ENCODE assay signal across 21 mouse cellular contexts in genomic region chr7:65618751-65619150, GRCm38 (mm10). TPM values are rescaled to one million over a fixed set of nuclear protein-coding genes. Genes with fewer than 3 reads are reported as not detected.
DNase-seq lines count a peak whose midpoint lies in the region; ATAC-seq and TF ChIP-seq lines count a peak whose summit lies in the region.
"Had no signal": no experiment of that assay in that cellular context is flagged by ENCODE, and none has a peak within 500 bp of the region (broad histone marks: within the 10 kb centered on the region; RNA-seq: fewer than 3 reads in every experiment).

No protein-coding gene starts in this region.

- H3K9ac ChIP-seq in forebrain, postnatal 0 days, result no peak overlapping the region
- no peak overlapping the region for H3K9ac ChIP-seq in forebrain, embryonic 12.5 days
- no peak overlapping the region for H3K9ac ChIP-seq in intestine, postnatal 0 days (ENCODE audit: low read depth, low read length)
- H3K9ac ChIP-seq in intestine, embryonic 15.5 days, result no peak overlapping the region
- no peak overlapping the region for H3K9ac ChIP-seq in lung, embryonic 14.5 days
- no peak overlapping the region for H3K9ac ChIP-seq in stomach, postnatal 0 days (ENCODE audit: low read length)
- H3K9ac ChIP-seq: embryonic facial prominence, embryonic 13.5 days; forebrain, embryonic 13.5 days; heart, embryonic 13.5 days; hindbrain, embryonic 15.5 days had no signal

- H3K36me3 ChIP-seq in forebrain, postnatal 0 days (ENCODE audit: insufficient read depth), result no peaks in the 10 kb centered on the region
- no peaks in the 10 kb centered on the region for H3K36me3 ChIP-seq in forebrain, embryonic 12.5 days (replicated peaks)
- H3K36me3 ChIP-seq in intestine, postnatal 0 days (ENCODE audit: control insufficient read depth, insufficient read depth), result no peaks in the 10 kb centered on the region
- H3K36me3 ChIP-seq in intestine, embryonic 15.5 days, result no peaks in the 10 kb centered on the region
- no peaks in the 10 kb centered on the region for H3K36me3 ChIP-seq in lung, embryonic 14.5 days (ENCODE audit: insufficient read depth)
- H3K36me3 ChIP-seq in stomach, postnatal 0 days (ENCODE audit: control insufficient read depth, insufficient read depth, low read length), result no peaks in the 10 kb centered on the region
- H3K36me3 ChIP-seq: embryonic facial prominence, embryonic 13.5 days; heart, embryonic 13.5 days; hindbrain, embryonic 15.5 days had no signal

- H3K4me1 ChIP-seq in forebrain, postnatal 0 days (ENCODE audit: insufficient read depth), result no peaks in the 10 kb centered on the region
- no peaks in the 10 kb centered on the region for H3K4me1 ChIP-seq in forebrain, embryonic 12.5 days
- H3K4me1 ChIP-seq in intestine, postnatal 0 days (replicated peaks; ENCODE audit: control insufficient read depth, insufficient read depth, low read length), result no peaks in the 10 kb centered on the region
- no peaks in the 10 kb centered on the region for H3K4me1 ChIP-seq in intestine, embryonic 15.5 days (replicated peaks)
- no peaks in the 10 kb centered on the region for H3K4me1 ChIP-seq in lung, embryonic 14.5 days (ENCODE audit: insufficient read depth)
- no peaks in the 10 kb centered on the region for H3K4me1 ChIP-seq in stomach, postnatal 0 days (replicated peaks; ENCODE audit: control insufficient read depth, insufficient read depth)
- H3K4me1 ChIP-seq: embryonic facial prominence, embryonic 13.5 days; forebrain, embryonic 13.5 days had no signal

- H3K4me3 ChIP-seq in forebrain, postnatal 0 days (ENCODE audit: low read depth, low read length), result no peak overlapping the region
- H3K4me3 ChIP-seq in forebrain, embryonic 12.5 days (replicated peaks), result no peak overlapping the region
- no peak overlapping the region for H3K4me3 ChIP-seq in intestine, postnatal 0 days (ENCODE audit: low read depth, low read length)
- H3K4me3 ChIP-seq in intestine, embryonic 15.5 days (replicated peaks), result no peak overlapping the region
- no peak overlapping the region for H3K4me3 ChIP-seq in lung, embryonic 14.5 days (ENCODE audit: low read depth, low read length)
- no peak overlapping the region for H3K4me3 ChIP-seq in stomach, postnatal 0 days (ENCODE audit: low read depth, low read length)
- H3K4me3 ChIP-seq: embryonic facial prominence, embryonic 13.5 days; forebrain, embryonic 13.5 days; gastrocnemius, adult 2 months; heart, embryonic 13.5 days; hindbrain, embryonic 15.5 days had no signal

- no peaks in the 10 kb centered on the region for H3K9me3 ChIP-seq in forebrain, postnatal 0 days (ENCODE audit: low read length)
- H3K9me3 ChIP-seq in forebrain, embryonic 12.5 days, result no peaks in the 10 kb centered on the region
- H3K9me3 ChIP-seq in intestine, postnatal 0 days (ENCODE audit: control insufficient read depth), result no peaks in the 10 kb centered on the region
- no peaks in the 10 kb centered on the region for H3K9me3 ChIP-seq in intestine, embryonic 15.5 days
- no peaks in the 10 kb centered on the region for H3K9me3 ChIP-seq in lung, embryonic 14.5 days (ENCODE audit: low read depth, low read length)
- H3K9me3 ChIP-seq in stomach, postnatal 0 days (ENCODE audit: control insufficient read depth, low read length), result no peaks in the 10 kb centered on the region
- H3K9me3 ChIP-seq: embryonic facial prominence, embryonic 13.5 days; forebrain, embryonic 13.5 days; heart, embryonic 13.5 days; hindbrain, embryonic 15.5 days had no signal

- no peak for DNase-seq in forebrain, postnatal 0 days
- DNase-seq in lung, embryonic 14.5 days, result peak; percentile 8
- DNase-seq in lung, postnatal 36 days, result no peak
- no peak for DNase-seq in stomach, postnatal 0 days (ENCODE audit: low spot score)
- DNase-seq: adrenal gland, adult 2 months; adrenal gland, postnatal 25 days; cerebellum, adult 18-20 months; cerebellum, adult 9-11 months; cerebellum, postnatal 36 days; gastrocnemius, adult 2 months; gastrocnemius, postnatal 25 days; heart, postnatal 10 days had no signal

- H3K27ac ChIP-seq in forebrain, postnatal 0 days (ENCODE audit: low read depth, low read length), result no peak overlapping the region
- H3K27ac ChIP-seq in forebrain, embryonic 12.5 days, result no peak overlapping the region
- no peak overlapping the region for H3K27ac ChIP-seq in intestine, postnatal 0 days (ENCODE audit: low read depth, low read length)
- no peak overlapping the region for H3K27ac ChIP-seq in intestine, embryonic 15.5 days
- H3K27ac ChIP-seq in lung, embryonic 14.5 days (ENCODE audit: low read depth), result no peak overlapping the region
- H3K27ac ChIP-seq in stomach, postnatal 0 days (replicated peaks), result no peak overlapping the region
- H3K27ac ChIP-seq: embryonic facial prominence, embryonic 13.5 days; forebrain, embryonic 13.5 days; gastrocnemius, adult 2 months; heart, embryonic 13.5 days; hindbrain, embryonic 15.5 days had no signal

- TF ChIP-seq EP300 in stomach, postnatal 0 days (optimal IDR thresholded peaks at IDR 0.05), result no peak

- 80% methylated on average over 1 of the region's 1 CpGs for WGBS in forebrain, postnatal 0 days
- WGBS in forebrain, embryonic 12.5 days, result 83% methylated on average over 1 of the region's 1 CpGs
- 51% methylated on average over 1 of the region's 1 CpGs for WGBS in intestine, postnatal 0 days
- WGBS in intestine, embryonic 15.5 days, result 55% methylated on average over 1 of the region's 1 CpGs
- WGBS in lung, embryonic 14.5 days, result 47% methylated on average over 1 of the region's 1 CpGs
- 48% methylated on average over 1 of the region's 1 CpGs for WGBS in stomach, postnatal 0 days

- H3K4me2 ChIP-seq in forebrain, postnatal 0 days (ENCODE audit: low read depth), result no peak overlapping the region
- no peak overlapping the region for H3K4me2 ChIP-seq in forebrain, embryonic 12.5 days
- no peak overlapping the region for H3K4me2 ChIP-seq in intestine, postnatal 0 days (replicated peaks; ENCODE audit: low read depth)
- H3K4me2 ChIP-seq in intestine, embryonic 15.5 days (replicated peaks), result no peak overlapping the region
- H3K4me2 ChIP-seq in lung, embryonic 14.5 days, result no peak overlapping the region
- H3K4me2 ChIP-seq in stomach, postnatal 0 days (replicated peaks; ENCODE audit: low read depth), result no peak overlapping the region
- H3K4me2 ChIP-seq: embryonic facial prominence, embryonic 13.5 days; forebrain, embryonic 13.5 days; heart, embryonic 13.5 days; hindbrain, embryonic 15.5 days had no signal

- TF ChIP-seq CTCF in forebrain, postnatal 0 days (IDR thresholded peaks at IDR 0.05; ENCODE audit: low read depth), result peak; percentile 46
- 0 out of 2 replicates have a peak, but pooled peaks have one; percentile 20 for TF ChIP-seq CTCF in intestine, postnatal 0 days (IDR thresholded peaks at IDR 0.05; ENCODE audit: low read depth)
- peak; percentile 22 for TF ChIP-seq CTCF in lung, embryonic 14.5 days (IDR thresholded peaks at IDR 0.05; ENCODE audit: low read depth)
- peak; percentile 40 for TF ChIP-seq CTCF in stomach, postnatal 0 days (IDR thresholded peaks at IDR 0.05; ENCODE audit: low read depth)

- ATAC-seq in forebrain, postnatal 0 days, result no peak
- ATAC-seq in forebrain, embryonic 12.5 days (ENCODE audit: low FRiP score), result no peak
- no peak for ATAC-seq in intestine, postnatal 0 days
- no peak for ATAC-seq in intestine, embryonic 15.5 days
- ATAC-seq in lung, embryonic 14.5 days (ENCODE audit: insufficient read depth), result no peak
- ATAC-seq in stomach, postnatal 0 days (ENCODE audit: low FRiP score, low TSS enrichment), result no peak
- ATAC-seq: activated CD4-positive, CD25-positive, alpha-beta regulatory T cell, adult 4 months; forebrain, embryonic 13.5 days; Patski had no signal

- H3K27me3 ChIP-seq in forebrain, postnatal 0 days (ENCODE audit: insufficient read depth, low read length), result no peaks in the 10 kb centered on the region
- H3K27me3 ChIP-seq in forebrain, embryonic 12.5 days, result no peaks in the 10 kb centered on the region
- no peaks in the 10 kb centered on the region for H3K27me3 ChIP-seq in intestine, postnatal 0 days (replicated peaks; ENCODE audit: control insufficient read depth, insufficient read depth, low read length)
- H3K27me3 ChIP-seq in intestine, embryonic 15.5 days (replicated peaks), result no peaks in the 10 kb centered on the region
- no peaks in the 10 kb centered on the region for H3K27me3 ChIP-seq in lung, embryonic 14.5 days (ENCODE audit: insufficient read depth, low read length)
- H3K27me3 ChIP-seq in stomach, postnatal 0 days (ENCODE audit: control insufficient read depth, insufficient read depth, low read length), result no peaks in the 10 kb centered on the region
- H3K27me3 ChIP-seq: embryonic facial prominence, embryonic 13.5 days; forebrain, embryonic 13.5 days; heart, embryonic 13.5 days; hindbrain, embryonic 15.5 days; Patski had no signal

RNA-seq across cellular contexts. Expression of gene Tarsl2, which starts 25.9 kb away (rescaled TPM):
- total RNA-seq in forebrain, postnatal 0 days (2014; rRNA removed), result 26.3 and 30.8 TPM in 2 replicates
- polyA plus RNA-seq in forebrain, postnatal 0 days (2015; fragmentation: Nextera tagmentation; extraction: Ambion mirVana), result 16.9 and 19.5 TPM in 2 replicates
- polyA plus RNA-seq in forebrain, embryonic 12.5 days (2016; fragmentation: Nextera tagmentation; extraction: Ambion mirVana), result 14.4 TPM in 2 replicates
- 3.8 TPM in 2 replicates for polyA plus RNA-seq in intestine, postnatal 0 days (2015; fragmentation: Nextera tagmentation; extraction: Ambion mirVana)
- 7.6 and 8.0 TPM in 2 replicates for polyA plus RNA-seq in intestine, embryonic 15.5 days (2015; fragmentation: Nextera tagmentation; extraction: Ambion mirVana)
- polyA plus RNA-seq in lung, embryonic 14.5 days (2014; fragmentation: Nextera tagmentation; extraction: Ambion mirVana), result 9.1 and 10.4 TPM in 2 replicates
- polyA plus RNA-seq in stomach, postnatal 0 days (2015; fragmentation: Nextera tagmentation; extraction: Ambion mirVana), result 5.2 and 6.2 TPM in 2 replicates
